Mouse (Mus musculus): Measurements from ENCODE around the gene Mpeg1. TPM values are rescaled to one million over a fixed set of nuclear protein-coding genes. Genes with fewer than 3 reads are reported as not detected.

Gene Mpeg1
- polyA plus RNA-seq, 1 experiment = 6.5 TPM

- Histone ChIP-seq H3K4me1 (peaks cover 82% of the 10 kb centered on the region), H3K9me3 (no peaks in the 10 kb centered on the region), H3K4me3 (replicated peaks) (peak overlapping the region; percentile 62), H3K27me3 (replicated peaks) (no peaks in the 10 kb centered on the region), H3K36me3 (replicated peaks; ENCODE audit: low read length) (peaks cover 49% of the 10 kb centered on the region)
- TF ChIP-seq GATA1 (IDR thresholded peaks at IDR 0.05; ENCODE audit: borderline replicate concordance, low read length) (no peak), FLI1 (IDR thresholded peaks at IDR 0.05; ENCODE audit: low read length) (no peak)
These were observed 15.0 kb downstream of the Mpeg1 start for GRCm38 (mm10) chr19:12475380-12476250.

- H3K27me3 ChIP-seq (replicated peaks) = no peaks in the 10 kb centered on the region
- H3K9me3 ChIP-seq = no peaks in the 10 kb centered on the region
- H3K36me3 ChIP-seq (replicated peaks; ENCODE audit: low read length) = peaks cover 55% of the 10 kb centered on the region
- no peak overlapping the region for H3K4me3 ChIP-seq (replicated peaks)
- TF ChIP-seq FLI1 (IDR thresholded peaks at IDR 0.05; ENCODE audit: low read length) (no peak), GATA1 (IDR thresholded peaks at IDR 0.05; ENCODE audit: borderline replicate concordance, low read length) (no peak)
- H3K4me1 ChIP-seq = peaks cover 74% of the 10 kb centered on the region
These were observed 16.2 kb downstream of the Mpeg1 start for GRCm38 (mm10) chr19:12476721-12477270.

GRCm38 (mm10) chr19:12478369-12478768 is 17.8 kb downstream of the Mpeg1 start:
- peaks cover 70% of the 10 kb centered on the region for H3K4me1 ChIP-seq
- H3K4me3 ChIP-seq (replicated peaks) = no peak overlapping the region
- no peak for TF ChIP-seq GATA1 (IDR thresholded peaks at IDR 0.05; ENCODE audit: borderline replicate concordance, low read length)
- no peaks in the 10 kb centered on the region for H3K27me3 ChIP-seq (replicated peaks)
- no peaks in the 10 kb centered on the region for H3K9me3 ChIP-seq
- H3K36me3 ChIP-seq (replicated peaks; ENCODE audit: low read length) = peaks cover 64% of the 10 kb centered on the region

- peak overlapping the region; percentile 35 for H3K4me3 ChIP-seq (replicated peaks)
- H3K36me3 ChIP-seq (replicated peaks; ENCODE audit: low read length) = peaks cover 71% of the 10 kb centered on the region
- H3K4me1 ChIP-seq = peaks cover 66% of the 10 kb centered on the region
- TF ChIP-seq FLI1 (IDR thresholded peaks at IDR 0.05; ENCODE audit: low read length) (no peak), GATA1 (IDR thresholded peaks at IDR 0.05; ENCODE audit: borderline replicate concordance, low read length) (no peak)
- H3K9me3 ChIP-seq = no peaks in the 10 kb centered on the region
- H3K27me3 ChIP-seq (replicated peaks) = no peaks in the 10 kb centered on the region
These were observed 23.2 kb downstream of the Mpeg1 start for GRCm38 (mm10) chr19:12483782-12484181.

- no peak overlapping the region for H3K4me3 ChIP-seq (replicated peaks)
- peaks cover 69% of the 10 kb centered on the region for H3K36me3 ChIP-seq (replicated peaks; ENCODE audit: low read length)
- H3K9me3 ChIP-seq = no peaks in the 10 kb centered on the region
- TF ChIP-seq FLI1 (IDR thresholded peaks at IDR 0.05; ENCODE audit: low read length) = no peak
- no peak for TF ChIP-seq GATA1 (IDR thresholded peaks at IDR 0.05; ENCODE audit: borderline replicate concordance, low read length)
- H3K27me3 ChIP-seq (replicated peaks) = no peaks in the 10 kb centered on the region
- peaks cover 66% of the 10 kb centered on the region for H3K4me1 ChIP-seq
These were observed 23.6 kb downstream of the Mpeg1 start for GRCm38 (mm10) chr19:12484210-12484609.

GRCm38 (mm10) chr19:12485223-12485622 is 24.6 kb downstream of the Mpeg1 start:
- TF ChIP-seq GATA1 (IDR thresholded peaks at IDR 0.05; ENCODE audit: borderline replicate concordance, low read length) (no peak), FLI1 (IDR thresholded peaks at IDR 0.05; ENCODE audit: low read length) (no peak)
- Histone ChIP-seq H3K27me3 (replicated peaks) (no peaks in the 10 kb centered on the region), H3K4me1 (peaks cover 63% of the 10 kb centered on the region), H3K36me3 (replicated peaks; ENCODE audit: low read length) (peaks cover 68% of the 10 kb centered on the region), H3K4me3 (replicated peaks) (no peak overlapping the region), H3K9me3 (no peaks in the 10 kb centered on the region)

- TF ChIP-seq GATA1 (IDR thresholded peaks at IDR 0.05; ENCODE audit: borderline replicate concordance, low read length) = no peak
- TF ChIP-seq FLI1 (IDR thresholded peaks at IDR 0.05; ENCODE audit: low read length) = no peak
- Histone ChIP-seq H3K9me3 (no peaks in the 10 kb centered on the region), H3K27me3 (replicated peaks) (peaks cover 2% of the 10 kb centered on the region), H3K36me3 (replicated peaks; ENCODE audit: low read length) (peaks cover 69% of the 10 kb centered on the region), H3K4me1 (peaks cover 63% of the 10 kb centered on the region), H3K4me3 (replicated peaks) (no peak overlapping the region)
These were observed 25.1 kb downstream of the Mpeg1 start for GRCm38 (mm10) chr19:12485631-12486030.

- H3K4me1 ChIP-seq = peaks cover 62% of the 10 kb centered on the region
- no peaks in the 10 kb centered on the region for H3K9me3 ChIP-seq
- peaks cover 3% of the 10 kb centered on the region for H3K27me3 ChIP-seq (replicated peaks)
- H3K4me3 ChIP-seq (replicated peaks) = no peak overlapping the region
- TF ChIP-seq FLI1 (IDR thresholded peaks at IDR 0.05; ENCODE audit: low read length) = no peak
- TF ChIP-seq GATA1 (IDR thresholded peaks at IDR 0.05; ENCODE audit: borderline replicate concordance, low read length) = no peak
- H3K36me3 ChIP-seq (replicated peaks; ENCODE audit: low read length) = peaks cover 70% of the 10 kb centered on the region
These were observed 26.3 kb downstream of the Mpeg1 start for GRCm38 (mm10) chr19:12486875-12487274.

GRCm38 (mm10) chr19:12487511-12488204 is 27.1 kb downstream of the Mpeg1 start:
- Histone ChIP-seq H3K9me3 (no peaks in the 10 kb centered on the region), H3K27me3 (replicated peaks) (peaks cover 7% of the 10 kb centered on the region), H3K36me3 (replicated peaks; ENCODE audit: low read length) (peaks cover 70% of the 10 kb centered on the region), H3K4me1 (peaks cover 59% of the 10 kb centered on the region), H3K4me3 (replicated peaks) (peak overlapping the region; percentile 57)
- no peak for TF ChIP-seq GATA1 (IDR thresholded peaks at IDR 0.05; ENCODE audit: borderline replicate concordance, low read length)
- TF ChIP-seq FLI1 (IDR thresholded peaks at IDR 0.05; ENCODE audit: low read length) = no peak

Data from megakaryocyte, embryonic 14.5 days (primary cell).